Mouse (Mus musculus) left cerebral cortex, adult 11 months (tissue): ENCODE data around the gene 6430550D23Rik.
A peak's percentile ranks its signal among the peaks of the same experiment; 100 is the strongest.
"Not testable (repeated sequence)": the region's sequence is repeated elsewhere in the genome, so short reads cannot be mapped to it uniquely, and the experiment has no call there.

Experiments
- DNase-seq: peaks from one replicate; pipeline ENCODE4 v3.0.0; 2022; ENCODE audit warnings: low spot score

The 6430550D23Rik gene

GRCm38 (mm10) chr2:155952006-155952405 lies 55.8 kb downstream of the 6430550D23Rik start:
- peak; percentile 32 for DNase-seq

GRCm38 (mm10) chr2:155949362-155949761 lies 58.4 kb downstream of the 6430550D23Rik start:
- DNase-seq, result no peak

- no peak for DNase-seq
Observed at GRCm38 (mm10) chr2:155947390-155948002, 60.3 kb downstream of the 6430550D23Rik start.

- no peak for DNase-seq
Observed at GRCm38 (mm10) chr2:155946499-155946898, 61.3 kb downstream of the 6430550D23Rik start.

- DNase-seq, result no peak
Observed at GRCm38 (mm10) chr2:155946069-155946468, 61.7 kb downstream of the 6430550D23Rik start.

GRCm38 (mm10) chr2:155945580-155945979 lies 62.2 kb downstream of the 6430550D23Rik start:
- no peak for DNase-seq

GRCm38 (mm10) chr2:155945124-155945523 lies 62.7 kb downstream of the 6430550D23Rik start, which contains the start of gene Gdf5:
Gene Gdf5, minus strand, starts transcription at chr2:155945367.
- DNase-seq, result no peak

- DNase-seq, result no peak
Observed at GRCm38 (mm10) chr2:155944685-155945084, 63.1 kb downstream of the 6430550D23Rik start.

GRCm38 (mm10) chr2:155943463-155943862 lies 64.3 kb downstream of the 6430550D23Rik start:
- no peak for DNase-seq

GRCm38 (mm10) chr2:155941697-155942442 lies 65.9 kb downstream of the 6430550D23Rik start:
- DNase-seq, result no peak

- DNase-seq, result no peak
Observed at GRCm38 (mm10) chr2:155940681-155941080, 67.1 kb downstream of the 6430550D23Rik start, which contains the start of gene Gm15557. Gene Gm15557, plus strand, starts transcription at chr2:155940728.

- no peak for DNase-seq
Observed at GRCm38 (mm10) chr2:155939897-155940529, 67.8 kb downstream of the 6430550D23Rik start.

GRCm38 (mm10) chr2:155929531-155930442 lies 78.0 kb downstream of the 6430550D23Rik start, which contains the start of gene Uqcc1:
Gene Uqcc1, minus strand, starts transcription at chr2:155930310.
- peak; percentile 93 for DNase-seq

GRCm38 (mm10) chr2:155928711-155929345 lies 78.9 kb downstream of the 6430550D23Rik start:
- no peak for DNase-seq

- DNase-seq, result not testable (repeated sequence)
Observed at GRCm38 (mm10) chr2:155925213-155925612, 82.6 kb downstream of the 6430550D23Rik start.
